Mouse (Mus musculus) hematopoietic stem cell, adult 5-6 weeks (primary cell): ENCODE results near the gene Kcnma1. TPM values are rescaled to one million over a fixed set of nuclear protein-coding genes. Genes with fewer than 3 reads are reported as not detected.

ENCODE experiments used
- ATAC-seq, 2 experiments: fragments of 125-278 bp in 1 of 2; replicated peaks in 1 of 2; 2 replicates each; pipeline ENCODE4 v1.8.0; 2016 to 2017; ENCODE audit warnings: inconsistent platforms in 2 of 2, mild to moderate bottlenecking in 2 of 2, moderate number of reproducible peaks in 2 of 2, low read depth in 1 of 2, moderate TSS enrichment in 1 of 2; ENCODE audit not compliant: low FRiP score in 2 of 2, poor library complexity in 2 of 2, severe bottlenecking in 2 of 2, insufficient read depth in 1 of 2, low TSS enrichment in 1 of 2
- total RNA-seq: library from RNA; stranded (forward); fragments of 172-1452, 232-1000 nt; gene quantifications from 2 replicates; pipeline ENCODE4 v1.2.3, GENCODE M21; 2017

The Kcnma1 gene
- total RNA-seq, 1 experiment from 2014 or later, result not detected

- ATAC-seq, result no peak
Measured at GRCm38 (mm10) chr14:23684463-23685066, 329.7 kb downstream of the Kcnma1 start.

DNA sequence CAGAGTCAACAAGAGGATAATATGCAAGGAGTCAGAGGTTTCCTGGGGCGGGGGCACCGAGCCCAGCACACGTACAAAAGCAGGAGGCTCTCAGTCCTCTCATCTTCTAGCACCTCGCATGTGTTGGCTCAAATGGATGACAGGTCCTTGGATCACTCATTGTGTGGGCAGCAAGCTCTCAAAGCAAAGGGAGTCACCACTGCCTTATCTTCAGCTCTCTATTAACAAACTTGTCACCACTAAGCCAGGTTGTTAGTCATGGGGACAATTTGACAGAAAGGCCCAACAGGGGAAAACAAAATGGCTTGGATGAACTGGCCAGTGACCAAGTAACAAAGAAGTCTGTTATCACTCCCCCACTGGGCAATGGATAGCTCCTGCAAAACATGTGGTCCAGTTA lies 331.5 kb downstream of the Kcnma1 start:
- ATAC-seq, result no peak

DNA sequence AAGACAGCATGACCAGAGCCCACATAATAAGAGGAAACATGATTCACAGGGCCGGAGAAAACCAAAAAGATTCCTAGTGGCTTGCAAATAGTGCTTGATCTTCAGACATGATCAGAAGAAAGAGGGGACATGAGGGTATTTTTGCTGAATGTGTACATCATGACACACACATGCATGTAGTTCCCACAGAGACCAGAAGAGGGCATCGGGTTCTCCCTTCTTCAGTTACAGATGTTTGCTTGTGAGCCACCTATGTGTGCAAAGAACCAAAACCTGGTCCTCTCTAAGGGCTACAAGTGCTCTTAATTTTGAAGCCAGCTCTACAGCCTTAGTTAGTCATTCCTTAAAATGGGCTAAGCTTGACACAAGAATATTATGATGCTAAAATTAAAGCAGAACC lies 334.9 kb downstream of the Kcnma1 start:
- no peak for ATAC-seq

- no peak for ATAC-seq
Measured at GRCm38 (mm10) chr14:23666420-23666819, 347.9 kb downstream of the Kcnma1 start.

- ATAC-seq, result no peak
Measured at GRCm38 (mm10) chr14:23651682-23652081, 362.6 kb downstream of the Kcnma1 start.

DNA sequence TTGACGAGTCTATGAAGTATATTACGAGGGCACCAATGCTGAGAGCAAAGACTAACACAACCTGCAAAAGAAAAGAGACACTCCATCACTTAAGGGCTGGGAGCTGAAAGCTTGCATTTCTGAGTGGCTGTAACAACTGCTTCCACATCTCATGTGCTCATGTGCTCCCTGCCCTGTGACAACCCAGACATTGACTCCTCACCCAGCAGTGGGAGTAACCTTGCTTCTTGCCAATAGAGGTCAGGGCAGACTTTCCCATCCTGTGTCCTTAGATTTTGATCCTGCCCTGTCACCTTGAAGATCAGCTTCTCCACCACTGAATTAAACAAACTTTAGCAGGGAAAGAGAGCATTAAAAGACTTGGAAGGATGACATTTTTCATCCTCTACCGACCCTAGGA lies 364.2 kb downstream of the Kcnma1 start:
- ATAC-seq, result no peak

- ATAC-seq, result no peak
Measured at GRCm38 (mm10) chr14:23645361-23646063, 368.8 kb downstream of the Kcnma1 start.

- ATAC-seq, result no peak
Measured at GRCm38 (mm10) chr14:23643162-23643561, 371.1 kb downstream of the Kcnma1 start.

- no peak for ATAC-seq
Measured at GRCm38 (mm10) chr14:23640665-23641064, 373.6 kb downstream of the Kcnma1 start.

DNA sequence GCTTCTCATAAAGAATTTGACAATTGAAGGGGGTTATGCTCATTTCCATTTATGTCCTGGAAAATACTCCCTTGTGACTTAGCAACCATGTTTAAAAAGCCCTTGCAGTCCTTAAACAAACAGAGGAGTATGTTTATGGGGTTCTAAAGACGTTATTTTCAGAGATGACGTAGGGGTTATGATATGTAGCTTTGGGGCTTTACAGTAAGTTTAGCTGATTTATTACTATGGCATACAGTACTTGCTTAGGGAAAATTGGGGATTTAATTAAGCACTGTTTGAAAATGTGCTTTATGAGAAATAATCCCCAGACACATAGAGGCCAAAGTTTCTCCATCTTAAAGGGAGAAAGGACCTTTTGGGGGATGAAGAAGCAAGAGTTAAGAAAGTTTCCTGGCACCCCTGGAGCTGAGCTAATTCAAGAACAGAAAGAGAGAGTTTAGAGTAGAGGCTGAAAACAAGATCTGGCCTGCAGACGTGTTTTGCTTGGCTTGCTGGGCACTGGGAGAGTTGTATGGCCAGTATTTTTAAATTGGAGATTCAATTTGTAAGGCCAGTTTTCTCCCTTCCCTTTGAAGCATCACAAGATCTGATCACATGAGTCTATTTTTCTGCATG lies 376.1 kb downstream of the Kcnma1 start:
- ATAC-seq, result no peak

- no peak for ATAC-seq
Measured at GRCm38 (mm10) chr14:23635903-23636302, 378.4 kb downstream of the Kcnma1 start.

DNA sequence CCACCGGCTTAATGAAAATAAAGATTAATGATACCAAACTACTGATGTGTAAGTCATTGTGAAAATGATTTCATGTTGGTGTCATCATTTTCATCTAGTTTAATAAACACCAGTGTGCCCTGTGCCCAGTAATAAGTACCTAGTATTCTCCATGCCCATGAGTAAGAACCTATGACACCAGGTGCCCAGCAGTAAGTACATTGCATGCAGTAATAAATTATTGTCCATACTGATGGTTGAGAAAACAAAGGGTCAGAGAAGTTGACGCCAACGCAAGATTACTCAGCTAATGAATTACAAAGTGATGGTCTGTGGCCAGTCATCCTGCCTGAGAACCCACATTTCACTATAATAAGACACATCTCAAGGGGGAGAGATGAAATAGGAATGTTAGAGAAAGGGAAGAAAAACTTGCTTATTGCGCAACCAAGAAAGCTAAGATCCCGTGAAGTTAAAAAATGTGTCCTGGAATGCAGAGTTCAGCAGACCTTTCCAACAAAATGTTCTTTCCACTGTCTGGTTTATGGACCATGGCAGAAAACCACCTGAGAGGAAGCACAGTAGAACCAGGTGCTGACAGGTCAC lies 381.2 kb downstream of the Kcnma1 start:
- ATAC-seq, result no peak

DNA sequence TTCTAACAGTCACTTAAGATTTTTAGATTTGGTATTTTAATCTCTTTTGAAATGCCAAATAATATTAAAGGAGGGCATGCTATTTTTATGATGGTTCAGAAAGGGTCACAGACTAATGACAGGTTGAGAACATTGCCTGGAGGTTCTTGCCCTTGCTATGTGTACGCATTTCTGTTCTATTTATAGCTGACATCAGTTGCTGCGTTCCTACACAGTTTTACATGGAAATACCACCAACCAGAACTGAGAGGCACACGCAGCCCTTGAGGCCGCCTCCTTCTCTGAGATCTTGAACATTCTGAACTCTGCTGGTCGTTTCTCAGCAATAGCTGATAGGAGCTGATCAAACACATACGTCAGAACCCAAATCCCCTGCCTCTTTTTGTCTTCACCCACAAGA lies 387.4 kb downstream of the Kcnma1 start:
- ATAC-seq, result no peak

DNA sequence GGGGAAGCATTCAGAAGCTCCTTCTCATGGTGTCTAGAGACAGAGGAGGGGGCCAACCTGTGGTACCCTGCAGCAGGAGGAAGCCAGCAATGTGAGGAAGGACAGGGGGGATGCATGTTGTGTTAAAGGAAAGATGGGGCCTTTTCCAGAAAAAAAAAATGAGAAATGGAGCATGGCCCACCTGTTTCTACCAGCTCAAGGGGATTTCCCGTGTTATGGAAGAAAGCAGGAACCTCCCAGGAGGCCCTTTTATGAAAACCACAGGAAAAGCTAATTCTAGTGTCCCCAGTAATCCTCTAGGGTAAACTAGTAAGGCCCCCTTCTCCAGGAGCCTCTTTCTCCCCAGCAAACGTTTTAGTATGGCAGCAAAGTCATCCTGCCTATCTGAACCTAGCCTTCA lies 388.2 kb downstream of the Kcnma1 start:
- no peak for ATAC-seq

GRCm38 (mm10) chr14:23625436-23625835 lies 388.9 kb downstream of the Kcnma1 start:
- no peak for ATAC-seq

- ATAC-seq, result no peak
Measured at GRCm38 (mm10) chr14:23624455-23624854, 389.8 kb downstream of the Kcnma1 start.

GRCm38 (mm10) chr14:23620685-23621084 lies 393.6 kb downstream of the Kcnma1 start:
- ATAC-seq, result no peak

DNA sequence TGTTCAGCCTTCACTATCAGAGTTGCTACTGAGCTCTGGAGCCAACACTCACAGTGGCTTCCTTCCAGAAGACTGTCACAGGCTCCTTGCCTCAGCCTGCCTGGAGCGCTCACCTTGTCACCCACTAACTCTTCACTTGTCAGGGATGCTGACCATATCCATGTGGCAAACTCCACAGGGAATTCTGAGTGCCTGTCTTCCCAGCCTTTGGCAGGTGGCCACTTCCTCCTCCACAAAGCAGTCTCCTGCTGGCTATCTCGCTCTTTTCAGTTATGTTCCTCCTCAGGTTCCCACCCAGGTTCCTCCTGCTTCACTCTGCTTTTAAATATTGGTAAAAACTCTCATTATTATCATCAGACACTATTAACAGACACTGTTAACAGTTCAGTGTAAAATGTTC lies 395.3 kb downstream of the Kcnma1 start:
- ATAC-seq, result no peak
